Mouse (Mus musculus) heart, adult 2 months (tissue): ENCODE measurements around the gene Scn9a. TPM values are rescaled to one million over a fixed set of nuclear protein-coding genes. Genes with fewer than 3 reads are reported as not detected.

ENCODE experiments used
- DNase-seq, 2 experiments: peaks; one replicate each; pipeline ENCODE4 v3.0.0; 2021
- H3K27ac ChIP-seq: fragments of 200-600 bp; 2 replicates; pipeline ENCODE4 v1.8.1; 2022
- H3K27me3 ChIP-seq: fragments of 200-500 bp; 2 replicates; pipeline ENCODE4 v1.6.1; 2012; ENCODE audit warnings: mild to moderate bottlenecking, low read length, inconsistent platforms, mixed read lengths; ENCODE audit not compliant: control insufficient read depth, insufficient read depth
- H3K36me3 ChIP-seq: fragments of 200-500 bp; 2 replicates; pipeline ENCODE4 v1.6.1; 2012; ENCODE audit warnings: low read length, inconsistent platforms; ENCODE audit not compliant: control insufficient read depth, insufficient read depth
- H3K4me1 ChIP-seq: fragments of 200-500 bp; 2 replicates; pipeline ENCODE4 v1.6.1; 2011; ENCODE audit warnings: low read length; ENCODE audit not compliant: control insufficient read depth, insufficient read depth
- H3K4me3 ChIP-seq: fragments of 200-600 bp; 2 replicates; pipeline ENCODE4 v1.8.1; 2022
- H3K79me2 ChIP-seq: fragments of 200-500 bp; replicated peaks from 2 replicates; pipeline ENCODE4 v1.6.1; 2012; ENCODE audit warnings: mild to moderate bottlenecking, inconsistent platforms, low read length, moderate library complexity, mixed read lengths; ENCODE audit not compliant: control insufficient read depth, insufficient read depth
- H3K9ac ChIP-seq: fragments of 200-500 bp; 2 replicates; pipeline ENCODE4 v1.6.1; 2012; ENCODE audit warnings: low read depth, mild to moderate bottlenecking, control low read depth, inconsistent platforms, low read length, mixed read lengths
- CTCF ChIP-seq: fragments of 200-600 bp; IDR thresholded peaks from 2 replicates; pipeline ENCODE4 v1.8.1; 2022; ENCODE audit warnings: antibody characterized with exemption, mild to moderate bottlenecking, moderate library complexity
- EP300 ChIP-seq: fragments of 200-500 bp; IDR thresholded peaks from 2 replicates; pipeline ENCODE4 v1.6.1; 2011; ENCODE audit warnings: low read depth, low read length, control low read depth; ENCODE audit not compliant: insufficient read depth
- POLR2A ChIP-seq: fragments of 200-500 bp; IDR thresholded peaks from 2 replicates; pipeline ENCODE4 v1.6.1; 2011; ENCODE audit warnings: mild to moderate bottlenecking, low read depth, low read length, control low read depth; ENCODE audit not compliant: insufficient read depth
- WGBS: fragments of 180-500 bp; shearing (Covaris S2); methylation state at CpG from one replicate; pipeline ENCODE4 v1.1.7; 2018; 5-methylcytosine and 5-hydroxymethylcytosine counted together
- intact Hi-C: fragments of 180-260 bp; cut with DNase I; formaldehyde crosslinking; loops from one replicate; pipeline ENCODE4 v1.15.1; 2025
- polyA plus RNA-seq: library from polyadenylated mRNA; depleted of rRNA; stranded (reverse); fragments of >200 nt; gene quantifications from 2 replicates; pipeline ENCODE4 v1.2.3, GENCODE M21; 2012
- total RNA-seq, 2 experiments: library from RNA; stranded (reverse); gene quantifications; 2 replicates each; pipeline ENCODE4 v1.2.3; 2021

Gene Scn9a
- total and polyA plus RNA-seq, 3 experiments: 0.03 to 0.05 TPM; not detected in 1

DNA sequence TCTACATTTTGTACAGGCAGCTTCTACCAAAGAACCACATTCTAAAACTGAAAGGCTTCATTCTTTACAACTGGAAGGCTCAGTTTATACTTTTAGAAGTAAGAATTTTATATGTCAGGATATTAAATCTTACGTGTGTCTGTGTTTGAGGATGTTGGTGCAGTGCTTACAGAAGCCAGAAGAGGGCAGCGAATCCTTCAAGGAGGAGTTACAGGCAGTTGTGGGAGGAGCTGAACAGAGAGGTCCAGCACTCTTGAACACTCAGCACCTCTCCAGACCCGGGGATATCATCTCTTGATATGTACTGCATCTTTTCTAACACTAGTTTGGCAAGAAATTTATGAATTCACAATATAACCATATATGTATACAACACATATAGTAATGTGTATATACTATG is 114.8 kb downstream of the Scn9a start:
- intact Hi-C loops: no loop called here
- WGBS: 62% methylated on average over 3 of the region's 3 CpGs
- TF ChIP-seq CTCF: 0 out of 2 replicates have a peak, but pooled peaks have one; percentile 5
- no peak for TF ChIP-seq POLR2A

DNA sequence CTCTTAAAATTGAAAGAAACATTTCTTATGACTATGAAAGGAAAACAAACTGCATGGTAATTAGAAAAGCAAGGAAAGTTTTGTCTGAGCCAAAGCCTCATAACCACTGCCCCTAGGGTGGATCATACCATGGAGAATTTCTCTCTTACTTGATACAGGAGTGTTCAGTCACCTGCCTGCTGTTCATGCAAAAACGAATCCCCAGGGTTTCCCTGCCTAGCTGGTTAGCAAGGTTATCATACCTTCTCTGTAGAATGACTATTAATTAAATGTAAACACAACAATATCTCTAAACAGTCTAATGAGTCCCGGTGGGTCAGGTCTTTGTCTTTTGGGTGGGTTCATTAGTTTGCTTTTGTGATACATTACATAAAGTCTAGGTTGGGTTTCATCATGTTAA is 123.3 kb downstream of the Scn9a start:
- H3K79me2 ChIP-seq: no peaks in the 10 kb centered on the region
- H3K27ac ChIP-seq: no peak overlapping the region
- 50% methylated on average over 2 of the region's 2 CpGs for WGBS
- H3K27me3 ChIP-seq: no peaks in the 10 kb centered on the region
- no peak overlapping the region for H3K9ac ChIP-seq
- no peak overlapping the region for H3K4me3 ChIP-seq
- TF ChIP-seq POLR2A: no peak
- no peak for TF ChIP-seq EP300
- no peak for TF ChIP-seq CTCF
- no peaks in the 10 kb centered on the region for H3K4me1 ChIP-seq
- H3K36me3 ChIP-seq: no peaks in the 10 kb centered on the region
- intact Hi-C loops: no loop called here
- DNase-seq: no peak

More for the DNA sequence above, 114.8 kb downstream of the Scn9a start:
- H3K36me3 ChIP-seq: no peaks in the 10 kb centered on the region
- H3K27me3 ChIP-seq: no peaks in the 10 kb centered on the region
- no peaks in the 10 kb centered on the region for H3K79me2 ChIP-seq
- no peaks in the 10 kb centered on the region for H3K4me1 ChIP-seq
- DNase-seq: no peak
- H3K9ac ChIP-seq: no peak overlapping the region
- H3K27ac ChIP-seq: no peak overlapping the region
- H3K4me3 ChIP-seq: no peak overlapping the region

DNA sequence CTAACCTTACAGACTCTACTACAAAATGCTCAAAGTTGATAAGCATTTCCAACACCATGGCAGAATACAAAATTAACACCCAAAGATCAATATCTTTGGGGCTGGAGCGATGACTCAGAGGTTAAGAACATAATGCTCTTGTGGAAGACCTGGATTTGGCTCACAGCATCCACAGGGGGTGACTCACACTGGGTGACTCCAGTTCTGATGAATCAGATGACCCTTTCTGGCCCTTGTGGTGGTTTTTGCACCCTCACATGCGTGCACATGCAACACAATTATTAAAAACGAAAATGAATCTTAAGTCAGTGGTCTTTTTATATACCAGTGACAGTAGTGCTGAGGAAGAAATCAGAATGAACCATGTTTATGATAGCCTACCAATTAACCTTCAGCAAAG is 126.7 kb downstream of the Scn9a start:
- Histone ChIP-seq H3K9ac (no peak overlapping the region), H3K36me3 (no peaks in the 10 kb centered on the region), H3K79me2 (no peaks in the 10 kb centered on the region), H3K4me1 (no peaks in the 10 kb centered on the region), H3K27ac (no peak overlapping the region), H3K27me3 (no peaks in the 10 kb centered on the region), H3K4me3 (no peak overlapping the region)
- 51% methylated on average over 3 of the region's 3 CpGs for WGBS
- no peak for TF ChIP-seq CTCF
- no peak for TF ChIP-seq EP300
- TF ChIP-seq POLR2A: no peak
- DNase-seq: no peak
- intact Hi-C loops: no loop called here

DNA sequence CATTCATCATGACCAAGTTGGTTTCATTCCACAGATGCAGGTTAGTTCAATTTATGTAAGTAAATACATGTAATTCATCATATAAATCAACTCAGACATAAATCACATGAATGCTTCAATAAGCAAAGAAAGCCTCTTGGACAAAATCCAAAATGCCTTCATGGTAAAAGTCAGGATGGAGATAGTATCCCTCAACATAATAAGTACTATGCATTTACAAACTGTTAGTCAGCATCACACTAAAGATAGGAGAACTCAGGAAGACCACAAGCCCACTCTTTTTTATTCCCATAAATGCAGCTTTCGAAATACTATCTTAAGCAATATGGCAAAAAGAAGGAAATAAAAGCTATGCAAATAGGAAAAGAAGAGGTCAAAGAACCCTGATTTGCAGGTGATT is 127.1 kb downstream of the Scn9a start:
- intact Hi-C loops: no loop called here
- no peak for TF ChIP-seq POLR2A
- TF ChIP-seq EP300: no peak
- TF ChIP-seq CTCF: no peak

DNA sequence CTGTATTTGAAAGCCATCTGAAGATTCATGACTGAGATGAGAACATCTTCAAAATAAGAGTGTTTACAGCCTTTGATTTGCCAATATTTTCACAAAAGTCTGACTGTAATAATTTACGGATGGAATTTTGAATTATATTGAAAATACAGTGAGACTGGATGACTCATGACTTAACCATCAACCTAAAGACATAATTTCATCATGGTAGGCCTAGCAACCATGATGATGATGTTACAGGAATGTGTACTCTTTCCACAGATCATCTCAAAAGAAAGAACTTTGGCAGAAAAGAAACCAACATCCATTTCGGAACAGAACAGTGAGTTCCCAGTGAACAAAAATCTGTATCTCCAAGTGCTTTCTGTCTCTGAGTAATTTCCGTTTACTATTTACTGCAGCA is 132.6 kb downstream of the Scn9a start:
- intact Hi-C loops: no loop called here
- no peaks in the 10 kb centered on the region for H3K27me3 ChIP-seq
- no peaks in the 10 kb centered on the region for H3K4me1 ChIP-seq
- H3K79me2 ChIP-seq: no peaks in the 10 kb centered on the region
- TF ChIP-seq CTCF: no peak
- no peak for TF ChIP-seq POLR2A
- TF ChIP-seq EP300: no peak
- no peak overlapping the region for H3K27ac ChIP-seq
- H3K9ac ChIP-seq: no peak overlapping the region
- no peak overlapping the region for H3K4me3 ChIP-seq
- no peaks in the 10 kb centered on the region for H3K36me3 ChIP-seq
- no peak for DNase-seq
- 68% methylated on average over 3 of the region's 3 CpGs for WGBS

More for the DNA sequence above, 127.1 kb downstream of the Scn9a start:
- DNase-seq: no peak
- Histone ChIP-seq H3K79me2 (no peaks in the 10 kb centered on the region), H3K4me3 (no peak overlapping the region), H3K27me3 (no peaks in the 10 kb centered on the region), H3K36me3 (no peaks in the 10 kb centered on the region), H3K4me1 (no peaks in the 10 kb centered on the region), H3K27ac (no peak overlapping the region), H3K9ac (no peak overlapping the region)
- WGBS: 53% methylated on average over 1 of the region's 1 CpGs

DNA sequence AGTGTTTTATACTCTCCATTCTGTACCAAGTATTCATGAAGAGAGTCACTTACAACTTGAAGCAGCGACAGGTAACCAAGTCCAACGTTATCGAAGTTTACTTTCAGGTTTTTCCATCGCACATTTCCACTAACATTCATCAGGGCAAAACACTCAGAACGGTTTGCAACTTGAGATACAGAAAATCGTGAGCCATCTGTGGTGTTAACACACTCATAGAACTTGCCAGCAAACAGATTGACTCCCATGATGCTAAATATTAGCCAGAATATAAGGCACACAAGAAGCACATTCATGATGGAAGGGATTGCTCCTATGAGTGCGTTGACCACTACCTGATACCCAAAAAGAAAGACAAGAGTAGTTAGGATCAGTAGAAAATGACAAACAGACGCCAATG is 140.2 kb downstream of the Scn9a start:
- no peak for TF ChIP-seq POLR2A
- no peaks in the 10 kb centered on the region for H3K79me2 ChIP-seq
- H3K27me3 ChIP-seq: no peaks in the 10 kb centered on the region
- DNase-seq: no peak
- no peaks in the 10 kb centered on the region for H3K4me1 ChIP-seq
- no peak overlapping the region for H3K4me3 ChIP-seq
- WGBS: 70% methylated on average over 8 of the region's 8 CpGs
- H3K9ac ChIP-seq: no peak overlapping the region
- intact Hi-C loops: no loop called here
- no peaks in the 10 kb centered on the region for H3K36me3 ChIP-seq
- H3K27ac ChIP-seq: no peak overlapping the region
